Mouse (Mus musculus) heart, postnatal 0 days (tissue): Measurements from ENCODE around the gene Gen1. TPM values are rescaled to one million over a fixed set of nuclear protein-coding genes. Genes with fewer than 3 reads are reported as not detected.

Experiments used
- ATAC-seq: fragments of 200-750 bp; cut with Nextera tagmentation; 2 replicates; pipeline ENCODE4 v1.8.0; 2017; ENCODE audit warnings: low read depth, moderate number of reproducible peaks, moderate library complexity; ENCODE audit not compliant: insufficient read depth
- DNase-seq: peaks from one replicate; pipeline ENCODE4 v3.0.0-alpha.2; 2016; ENCODE audit warnings: low spot score
- H3K27ac ChIP-seq: fragments of 300-500 bp; sonication (generic); 2 replicates; pipeline ENCODE4 v1.5.1; 2014; ENCODE audit warnings: low read depth, mild to moderate bottlenecking
- H3K27me3 ChIP-seq: fragments of 300-500 bp; sonication (generic); 2 replicates; pipeline ENCODE4 v1.6.1; 2014; ENCODE audit warnings: low read length, mixed read lengths; ENCODE audit not compliant: control insufficient read depth, insufficient read depth
- H3K36me3 ChIP-seq: fragments of 300-500 bp; sonication (generic); replicated peaks from 2 replicates; pipeline ENCODE4 v1.6.1; 2014; ENCODE audit warnings: low read length, mixed read lengths; ENCODE audit not compliant: control insufficient read depth, insufficient read depth
- H3K4me1 ChIP-seq: fragments of 300-500 bp; sonication (generic); 2 replicates; pipeline ENCODE4 v1.6.1; 2014; ENCODE audit warnings: antibody characterized with exemption; ENCODE audit not compliant: control insufficient read depth, insufficient read depth
- H3K4me2 ChIP-seq: fragments of 300-500 bp; sonication (generic); 2 replicates; pipeline ENCODE4 v1.6.1; 2014; ENCODE audit warnings: low read depth, mild to moderate bottlenecking, low read length, moderate library complexity
- H3K4me3 ChIP-seq: fragments of 300-500 bp; sonication (generic); 2 replicates; pipeline ENCODE4 v1.5.1; 2014; ENCODE audit warnings: low read depth, low read length
- H3K9ac ChIP-seq: fragments of 300-500 bp; sonication (generic); replicated peaks from 2 replicates; pipeline ENCODE4 v1.6.1; 2014; ENCODE audit warnings: low read depth, low read length, mixed read lengths
- H3K9me3 ChIP-seq: fragments of 300-500 bp; sonication (generic); replicated peaks from 2 replicates; pipeline ENCODE4 v1.6.1; 2016; ENCODE audit warnings: low read length; ENCODE audit not compliant: control insufficient read depth
- CTCF ChIP-seq: IDR thresholded peaks from 2 replicates; pipeline ENCODE4 v1.5.1; 2016; ENCODE audit warnings: antibody characterized with exemption, control low read depth, low read depth
- EP300 ChIP-seq: IDR thresholded peaks from 2 replicates; pipeline ENCODE4 v1.6.1; 2016; ENCODE audit warnings: antibody characterized with exemption, low read depth
- WGBS: fragments of 180-500 bp; shearing (Covaris S2); extraction: QIAGEN DNeasy Blood & Tissue Kit; methylation state at CpG from one replicate; pipeline ENCODE4 v1.1.7; 2014; 5-methylcytosine and 5-hydroxymethylcytosine counted together
- polyA plus RNA-seq: library from polyadenylated mRNA; unstranded; fragments of >200 nt; fragmentation: Nextera tagmentation; extraction: Ambion mirVana; gene quantifications from 2 replicates; pipeline ENCODE4 v1.2.1, GENCODE M21; 2015
- total RNA-seq: library from RNA; depleted of rRNA; stranded (reverse); fragments of >200 nt; gene quantifications from 2 replicates; pipeline ENCODE4 v1.2.3, GENCODE M21; 2014; ENCODE audit warnings: low replicate concordance

Gene Gen1
- total and polyA plus RNA-seq, 2 experiments from 2014 or later, result 1.5 to 4.5 TPM

GRCm38 (mm10) chr12:11247460-11247859 lies 18.1 kb downstream of the Gen1 start:
- no peak overlapping the region for H3K4me2 ChIP-seq
- no peaks in the 10 kb centered on the region for H3K27me3 ChIP-seq
- H3K9me3 ChIP-seq, result no peaks in the 10 kb centered on the region
- no peak overlapping the region for H3K9ac ChIP-seq
- no peak overlapping the region for H3K27ac ChIP-seq
- 95% methylated on average over 1 of the region's 1 CpGs for WGBS
- no peak for DNase-seq
- no peak for TF ChIP-seq EP300
- no peak for TF ChIP-seq CTCF
- H3K4me1 ChIP-seq, result no peaks in the 10 kb centered on the region
- H3K4me3 ChIP-seq, result no peak overlapping the region
- ATAC-seq, result no peak
- peaks cover 24% of the 10 kb centered on the region; the same call in 1 of the 2 replicates for H3K36me3 ChIP-seq

- Histone ChIP-seq H3K4me3 (no peak overlapping the region), H3K27ac (no peak overlapping the region), H3K9ac (no peak overlapping the region), H3K4me1 (no peaks in the 10 kb centered on the region), H3K27me3 (no peaks in the 10 kb centered on the region), H3K36me3 (no peaks in the 10 kb centered on the region), H3K9me3 (no peaks in the 10 kb centered on the region), H3K4me2 (no peak overlapping the region)
- WGBS, result 60% methylated on average over 2 of the region's 2 CpGs
- TF ChIP-seq CTCF (no peak), EP300 (no peak)
- ATAC-seq (no peak), DNase-seq (no peak)
These were observed 29.6 kb downstream of the Gen1 start for GRCm38 (mm10) chr12:11235996-11236395.

GRCm38 (mm10) chr12:11230267-11230666 lies 35.3 kb downstream of the Gen1 start:
- TF ChIP-seq CTCF, result no peak
- TF ChIP-seq EP300, result no peak
- DNase-seq, result no peak
- H3K4me3 ChIP-seq, result no peak overlapping the region
- WGBS, result 42% methylated on average over 2 of the region's 2 CpGs
- H3K27me3 ChIP-seq, result no peaks in the 10 kb centered on the region
- no peak overlapping the region for H3K27ac ChIP-seq
- no peaks in the 10 kb centered on the region for H3K9me3 ChIP-seq
- no peak overlapping the region for H3K4me2 ChIP-seq
- peaks cover 19% of the 10 kb centered on the region; the same call in 1 of the 2 replicates for H3K4me1 ChIP-seq
- ATAC-seq, result no peak
- H3K9ac ChIP-seq, result no peak overlapping the region
- H3K36me3 ChIP-seq, result no peaks in the 10 kb centered on the region

GRCm38 (mm10) chr12:11226529-11227268 lies 38.9 kb downstream of the Gen1 start:
- peaks cover 28% of the 10 kb centered on the region; the same call in 1 of the 2 replicates for H3K4me1 ChIP-seq
- WGBS, result 37% methylated on average over 5 of the region's 5 CpGs
- DNase-seq (peak; percentile 57), ATAC-seq (peak; percentile 31; the same call in 1 of the 2 replicates)
- H3K27me3 ChIP-seq, result no peaks in the 10 kb centered on the region
- H3K36me3 ChIP-seq, result no peaks in the 10 kb centered on the region
- no peak overlapping the region for H3K4me3 ChIP-seq
- H3K9ac ChIP-seq, result no peak overlapping the region
- TF ChIP-seq CTCF (no peak), EP300 (no peak)
- H3K27ac ChIP-seq, result peak overlapping the region; percentile 41; the same call in 1 of the 2 replicates
- no peaks in the 10 kb centered on the region for H3K9me3 ChIP-seq
- no peak overlapping the region for H3K4me2 ChIP-seq

GRCm38 (mm10) chr12:11226123-11226522 lies 39.5 kb downstream of the Gen1 start:
- H3K27me3 ChIP-seq, result no peaks in the 10 kb centered on the region
- ATAC-seq (no peak), DNase-seq (no peak)
- no peak overlapping the region for H3K4me3 ChIP-seq
- no peak overlapping the region for H3K27ac ChIP-seq
- H3K4me2 ChIP-seq, result no peak overlapping the region
- H3K36me3 ChIP-seq, result no peaks in the 10 kb centered on the region
- TF ChIP-seq EP300, result no peak
- no peak for TF ChIP-seq CTCF
- H3K9ac ChIP-seq, result no peak overlapping the region
- 82% methylated on average over 1 of the region's 1 CpGs for WGBS
- no peaks in the 10 kb centered on the region for H3K9me3 ChIP-seq
- H3K4me1 ChIP-seq, result peaks cover 28% of the 10 kb centered on the region; the same call in 1 of the 2 replicates
